ENCODE assay signal across 8 mouse cellular contexts in the genomic region with DNA sequence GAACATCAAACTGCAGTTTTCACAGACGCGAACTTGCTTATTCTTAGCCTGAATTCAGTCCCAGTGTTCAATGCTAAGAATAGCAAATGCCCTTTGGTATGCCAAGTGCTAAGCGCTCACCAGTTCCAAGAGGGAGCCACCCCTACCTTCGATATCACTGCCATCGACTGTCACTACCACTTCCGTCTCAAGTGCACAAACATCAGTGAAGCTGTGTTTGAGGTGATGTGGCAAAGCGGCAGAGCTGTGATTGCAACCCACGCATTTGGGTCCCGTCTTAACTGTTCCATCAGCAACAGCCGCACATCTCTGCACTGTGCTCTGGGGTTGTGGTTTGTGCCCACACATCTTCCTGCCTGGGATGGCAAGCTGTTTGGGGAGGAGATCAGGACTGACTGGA.
A peak's percentile ranks its signal among the peaks of the same experiment; 100 is the strongest.
DNase-seq lines count a peak whose midpoint lies in the region; ATAC-seq lines count a peak whose summit lies in the region.

No protein-coding gene starts in this region.

- H3K9me3 ChIP-seq in lung, embryonic 16.5 days (ENCODE audit: control insufficient read depth, low read length), result no peaks in the 10 kb centered on the region
- H3K9me3 ChIP-seq in heart, embryonic 11.5 days (replicated peaks; ENCODE audit: control insufficient read depth, low read length), result no peaks in the 10 kb centered on the region
- no peaks in the 10 kb centered on the region for H3K9me3 ChIP-seq in midbrain, embryonic 12.5 days
- H3K9me3 ChIP-seq in intestine, embryonic 16.5 days (ENCODE audit: control insufficient read depth, low read length), result no peaks in the 10 kb centered on the region
- H3K9me3 ChIP-seq in kidney, embryonic 16.5 days (ENCODE audit: low read length), result no peaks in the 10 kb centered on the region

- no peak overlapping the region for H3K27ac ChIP-seq in lung, embryonic 16.5 days (ENCODE audit: low read length)
- peak overlapping the region; percentile 22; the same call in 1 of the 2 replicates for H3K27ac ChIP-seq in heart, embryonic 11.5 days (ENCODE audit: low read depth, low read length)
- 0 out of 2 replicates have a peak overlapping the region, but pooled peaks have one; percentile 10 for H3K27ac ChIP-seq in midbrain, embryonic 12.5 days (replicated peaks)
- no peak overlapping the region for H3K27ac ChIP-seq in intestine, embryonic 16.5 days (ENCODE audit: low read length)
- no peak overlapping the region for H3K27ac ChIP-seq in kidney, embryonic 16.5 days (ENCODE audit: low read length)

- no peaks in the 10 kb centered on the region for H3K36me3 ChIP-seq in lung, embryonic 16.5 days (ENCODE audit: control insufficient read depth, insufficient read depth, low read length)
- H3K36me3 ChIP-seq in heart, embryonic 11.5 days (ENCODE audit: control insufficient read depth, insufficient read depth, low read length), result no peaks in the 10 kb centered on the region
- peaks cover 32% of the 10 kb centered on the region for H3K36me3 ChIP-seq in midbrain, embryonic 12.5 days
- no peaks in the 10 kb centered on the region for H3K36me3 ChIP-seq in intestine, embryonic 16.5 days (ENCODE audit: control insufficient read depth, insufficient read depth, low read length)
- H3K36me3 ChIP-seq in kidney, embryonic 16.5 days (ENCODE audit: insufficient read depth, low read length), result no peaks in the 10 kb centered on the region

- no peaks in the 10 kb centered on the region for H3K4me1 ChIP-seq in lung, embryonic 16.5 days (replicated peaks; ENCODE audit: control insufficient read depth, insufficient read depth, low read length)
- H3K4me1 ChIP-seq in heart, embryonic 11.5 days (ENCODE audit: control insufficient read depth, insufficient read depth, low read length), result peaks cover 17% of the 10 kb centered on the region; the same call in 1 of the 2 replicates
- peaks cover 45% of the 10 kb centered on the region for H3K4me1 ChIP-seq in midbrain, embryonic 12.5 days
- H3K4me1 ChIP-seq in intestine, embryonic 16.5 days (ENCODE audit: control insufficient read depth, insufficient read depth, low read length), result no peaks in the 10 kb centered on the region
- H3K4me1 ChIP-seq in kidney, embryonic 16.5 days (ENCODE audit: insufficient read depth, low read length), result no peaks in the 10 kb centered on the region

- no peak overlapping the region for H3K9ac ChIP-seq in lung, embryonic 16.5 days (ENCODE audit: low read length)
- no peak overlapping the region for H3K9ac ChIP-seq in heart, embryonic 11.5 days (ENCODE audit: low read depth, low read length)
- H3K9ac ChIP-seq in midbrain, embryonic 12.5 days (replicated peaks), result no peak overlapping the region
- H3K9ac ChIP-seq in intestine, embryonic 16.5 days (ENCODE audit: low read depth, low read length), result no peak overlapping the region
- no peak overlapping the region for H3K9ac ChIP-seq in kidney, embryonic 16.5 days (replicated peaks; ENCODE audit: low read length)

- no peaks in the 10 kb centered on the region for H3K27me3 ChIP-seq in lung, embryonic 16.5 days (ENCODE audit: control insufficient read depth, insufficient read depth, low read depth, low read length)
- H3K27me3 ChIP-seq in heart, embryonic 11.5 days (ENCODE audit: control insufficient read depth, insufficient read depth, low read length), result no peaks in the 10 kb centered on the region
- H3K27me3 ChIP-seq in midbrain, embryonic 12.5 days, result no peaks in the 10 kb centered on the region
- H3K27me3 ChIP-seq in intestine, embryonic 16.5 days (replicated peaks; ENCODE audit: control insufficient read depth, insufficient read depth, low read length), result no peaks in the 10 kb centered on the region
- H3K27me3 ChIP-seq in kidney, embryonic 16.5 days (ENCODE audit: insufficient read depth, low read length), result no peaks in the 10 kb centered on the region

- no peak for DNase-seq in lung, adult 18-20 months
- DNase-seq in thymus, postnatal 14 days, result peak; percentile 73
- DNase-seq in embryo, embryonic 11 days, result no peak

- no peak overlapping the region for H3K4me3 ChIP-seq in lung, embryonic 16.5 days (ENCODE audit: low read length)
- H3K4me3 ChIP-seq in heart, embryonic 11.5 days (ENCODE audit: low read depth, low read length), result no peak overlapping the region
- H3K4me3 ChIP-seq in midbrain, embryonic 12.5 days, result no peak overlapping the region
- no peak overlapping the region for H3K4me3 ChIP-seq in intestine, embryonic 16.5 days (ENCODE audit: low read length)
- no peak overlapping the region for H3K4me3 ChIP-seq in kidney, embryonic 16.5 days (ENCODE audit: low read length)

- WGBS in lung, embryonic 16.5 days, result 71% methylated on average over 10 of the region's 10 CpGs
- WGBS in heart, embryonic 11.5 days (ENCODE audit: insufficient replicate concordance), result 67% methylated on average over 10 of the region's 10 CpGs
- 90% methylated on average over 10 of the region's 10 CpGs for WGBS in midbrain, embryonic 12.5 days
- WGBS in intestine, embryonic 16.5 days, result 88% methylated on average over 10 of the region's 10 CpGs
- WGBS in kidney, embryonic 16.5 days, result 88% methylated on average over 10 of the region's 10 CpGs

- ATAC-seq in lung, embryonic 16.5 days (ENCODE audit: low read depth), result peak; percentile 41; the same call in 1 of the 2 replicates
- no peak for ATAC-seq in heart, embryonic 11.5 days (replicated peaks; ENCODE audit: insufficient number of reproducible peaks, low FRiP score, low TSS enrichment)
- ATAC-seq in midbrain, embryonic 12.5 days (ENCODE audit: low FRiP score, low read depth), result no peak
- no peak for ATAC-seq in intestine, embryonic 16.5 days
- no peak for ATAC-seq in kidney, embryonic 16.5 days (ENCODE audit: low FRiP score, low TSS enrichment)

- no peak overlapping the region for H3K4me2 ChIP-seq in lung, embryonic 16.5 days (ENCODE audit: low read depth, low read length)
- peak overlapping the region; percentile 22; the same call in 1 of the 2 replicates for H3K4me2 ChIP-seq in heart, embryonic 11.5 days
- no peak overlapping the region for H3K4me2 ChIP-seq in midbrain, embryonic 12.5 days (replicated peaks)
- no peak overlapping the region for H3K4me2 ChIP-seq in intestine, embryonic 16.5 days (ENCODE audit: low read depth, low read length)
- no peak overlapping the region for H3K4me2 ChIP-seq in kidney, embryonic 16.5 days (replicated peaks; ENCODE audit: low read depth, low read length)

Comparison
In these comparisons a context has a peak if more than half of its experiments do, and no peak if none do; other contexts are left out.
1. H3K27ac ChIP-seq: peak in heart, embryonic 11.5 days (single experiment) and midbrain, embryonic 12.5 days (single experiment); none in lung, embryonic 16.5 days (single experiment), intestine, embryonic 16.5 days (single experiment) and kidney, embryonic 16.5 days (single experiment).